Mouse (Mus musculus) kidney, adult 2 months (tissue): ENCODE results near the gene Adcy6. TPM values are rescaled to one million over a fixed set of nuclear protein-coding genes. Genes with fewer than 3 reads are reported as not detected.

Experiments used
- DNase-seq: peaks from one replicate; pipeline ENCODE4 v3.0.0; 2021
- H3K27ac ChIP-seq: fragments of 200-500 bp; 2 replicates; pipeline ENCODE4 v1.5.1; 2012; ENCODE audit warnings: low read depth, low read length, control low read depth, inconsistent platforms; ENCODE audit not compliant: insufficient read depth
- H3K27me3 ChIP-seq: fragments of 200-500 bp; replicated peaks from 2 replicates; pipeline ENCODE4 v1.6.1; 2012; ENCODE audit warnings: mild to moderate bottlenecking, moderate library complexity, low read length, inconsistent platforms; ENCODE audit not compliant: control insufficient read depth, insufficient read depth
- H3K36me3 ChIP-seq: fragments of 200-500 bp; 2 replicates; pipeline ENCODE4 v1.6.1; 2012; ENCODE audit warnings: mild to moderate bottlenecking, moderate library complexity, low read length, inconsistent platforms; ENCODE audit not compliant: control insufficient read depth, insufficient read depth
- H3K4me1 ChIP-seq: fragments of 200-500 bp; 2 replicates; pipeline ENCODE4 v1.6.1; 2011; ENCODE audit warnings: low read length; ENCODE audit not compliant: control insufficient read depth, insufficient read depth
- H3K4me3 ChIP-seq: fragments of 200-500 bp; 2 replicates; pipeline ENCODE4 v1.5.1; 2011; ENCODE audit warnings: mild to moderate bottlenecking, low read depth, low read length, control low read depth; ENCODE audit not compliant: insufficient read depth
- CTCF ChIP-seq: fragments of 200-500 bp; conservative IDR thresholded peaks from 2 replicates; pipeline ENCODE4 v1.5.1; 2011; ENCODE audit warnings: low read depth, mild to moderate bottlenecking, control low read depth, low read length, moderate library complexity, mixed read lengths; ENCODE audit not compliant: insufficient read depth, insufficient read length
- POLR2A ChIP-seq: fragments of 200-500 bp; IDR thresholded peaks from one replicate; pipeline ENCODE4 v1.6.1; 2011; ENCODE audit warnings: low read depth, low read length, control low read depth
- WGBS: fragments of 180-500 bp; shearing (Covaris S2); methylation state at CpG from one replicate; pipeline ENCODE4 v1.1.7; 2018; 5-methylcytosine and 5-hydroxymethylcytosine counted together
- polyA plus RNA-seq: library from polyadenylated mRNA; depleted of rRNA; stranded (reverse); fragments of >200 nt; gene quantifications from 2 replicates; pipeline ENCODE4 v1.2.3, GENCODE M21; 2012

The Adcy6 gene
- polyA plus RNA-seq, 1 experiment: 98.7 TPM

DNA sequence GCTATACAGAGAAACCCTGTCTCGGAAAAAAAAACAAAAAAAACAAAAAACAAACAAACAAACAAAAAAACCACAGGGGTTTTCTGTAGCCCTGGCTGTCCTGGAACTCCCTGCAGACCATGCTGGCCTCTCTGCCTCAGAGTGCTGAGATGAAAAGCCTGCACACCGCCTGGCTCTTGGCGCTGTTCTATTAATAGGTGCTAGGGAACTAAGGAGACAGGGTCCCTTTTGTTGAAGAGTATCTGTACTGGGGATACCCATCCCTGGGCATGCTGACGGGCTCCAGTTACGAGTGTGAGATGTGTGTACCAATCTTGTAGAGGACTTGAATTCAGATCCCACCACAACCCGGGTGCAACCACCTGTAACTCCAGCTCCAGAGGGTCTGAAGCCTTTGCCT is 5.9 kb upstream of the Adcy6 start:
- H3K4me1 ChIP-seq: peaks cover 20% of the 10 kb centered on the region
- no peaks in the 10 kb centered on the region for H3K36me3 ChIP-seq
- TF ChIP-seq CTCF (no peak), POLR2A (no peak)
- H3K27me3 ChIP-seq: no peaks in the 10 kb centered on the region
- WGBS: 80% methylated on average over 6 of the region's 6 CpGs
- no peak for DNase-seq
- H3K4me3 ChIP-seq: no peak overlapping the region
- no peak overlapping the region; the same call in 1 of the 2 replicates for H3K27ac ChIP-seq

DNA sequence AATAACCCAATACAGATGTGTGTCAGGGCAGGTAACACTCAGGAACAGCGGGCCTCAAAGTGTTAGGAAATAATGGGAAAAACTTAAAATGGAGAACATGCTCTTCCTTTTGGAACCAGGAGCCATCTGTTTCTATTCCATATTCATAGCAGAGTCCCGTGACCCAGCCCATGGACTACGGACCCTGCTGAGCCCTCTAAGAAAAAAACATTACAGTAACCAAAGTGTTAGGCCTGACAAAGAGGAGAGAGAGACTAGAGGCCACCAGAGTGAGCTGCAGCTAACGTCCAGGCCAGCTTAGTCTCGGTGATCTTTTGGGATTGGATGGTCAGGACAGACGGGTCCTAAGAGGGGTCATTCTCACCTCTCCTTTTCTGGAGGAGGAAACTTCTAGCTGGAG is 5.1 kb upstream of the Adcy6 start:
- Histone ChIP-seq H3K4me1 (peaks cover 20% of the 10 kb centered on the region), H3K4me3 (no peak overlapping the region), H3K27me3 (no peaks in the 10 kb centered on the region), H3K27ac (peak overlapping the region; percentile 78), H3K36me3 (no peaks in the 10 kb centered on the region)
- 36% methylated on average over 6 of the region's 6 CpGs for WGBS
- DNase-seq: peak; percentile 76
- no peak for TF ChIP-seq CTCF
- no peak for TF ChIP-seq POLR2A

DNA sequence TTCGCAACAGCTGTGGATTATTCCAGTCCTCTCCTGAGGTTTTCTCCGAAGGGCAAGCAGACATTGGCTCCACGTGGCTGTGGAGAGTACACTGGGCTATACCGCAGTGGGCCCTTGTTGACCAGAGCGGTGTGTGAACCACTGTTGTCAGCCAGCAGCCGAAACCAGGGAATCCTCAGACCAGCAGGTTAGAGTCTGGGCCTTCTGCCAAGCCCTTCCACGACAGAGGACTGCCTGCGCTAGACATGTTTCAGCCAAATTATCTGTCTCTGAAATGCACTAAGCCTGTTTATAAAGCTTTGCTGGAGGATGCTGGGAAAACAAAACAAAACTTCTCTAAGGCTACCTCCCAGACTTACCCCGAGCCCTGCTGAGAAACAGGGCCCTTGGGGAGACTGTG is 4.7 kb upstream of the Adcy6 start:
- TF ChIP-seq CTCF (no peak), POLR2A (no peak)
- 33% methylated on average over 9 of the region's 9 CpGs for WGBS
- peak; percentile 83 for DNase-seq

DNA sequence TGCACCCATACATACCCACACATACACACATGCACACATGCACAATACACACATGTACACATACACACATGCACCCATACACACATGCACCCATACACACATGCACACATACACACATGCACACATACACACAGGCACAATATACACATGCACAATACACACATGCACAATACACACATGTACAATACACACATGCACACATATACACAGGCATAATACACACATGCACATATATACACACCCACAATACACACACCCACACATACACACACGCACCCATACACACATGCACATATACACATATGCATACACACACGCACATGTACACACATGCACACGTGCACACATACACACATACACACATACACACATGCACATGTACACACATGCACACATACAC is 2.4 kb upstream of the Adcy6 start:
- Histone ChIP-seq H3K4me3 (no peak overlapping the region), H3K36me3 (no peaks in the 10 kb centered on the region), H3K4me1 (peaks cover 20% of the 10 kb centered on the region), H3K27me3 (no peaks in the 10 kb centered on the region), H3K27ac (no peak overlapping the region)
- DNase-seq: no peak
- WGBS: 98% methylated on average over 3 of the region's 3 CpGs
- TF ChIP-seq POLR2A (no peak), CTCF (no peak)

More for the DNA sequence above, 4.7 kb upstream of the Adcy6 start:
- Histone ChIP-seq H3K27ac (peak overlapping the region; percentile 78), H3K36me3 (no peaks in the 10 kb centered on the region), H3K4me1 (peaks cover 20% of the 10 kb centered on the region), H3K4me3 (no peak overlapping the region), H3K27me3 (no peaks in the 10 kb centered on the region)

DNA sequence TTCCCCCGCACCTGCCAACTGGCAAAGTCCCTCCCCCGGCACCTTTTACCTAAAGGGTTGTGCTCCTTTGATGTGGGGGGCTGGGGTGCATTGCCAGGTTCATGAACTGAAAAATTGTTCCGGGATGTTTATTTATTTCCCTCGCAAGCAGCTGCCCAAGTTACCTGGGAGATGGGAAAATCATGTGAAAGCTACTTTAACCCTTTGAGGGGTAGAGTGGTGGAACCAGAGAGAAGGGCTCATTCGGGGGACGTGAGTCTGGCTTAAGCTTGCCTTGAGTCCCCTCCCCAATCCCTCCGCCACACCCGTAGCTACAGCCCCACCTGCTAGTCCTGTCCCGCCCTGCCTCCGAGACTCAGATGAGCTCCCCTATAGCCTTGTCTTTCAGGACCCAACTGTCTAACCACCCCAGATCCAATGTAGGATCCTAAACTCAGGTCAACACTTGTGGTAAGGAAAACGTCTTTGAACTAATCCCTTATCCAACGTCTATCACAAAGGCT is 306 bp upstream of the Adcy6 start:
- Histone ChIP-seq H3K27ac (peak overlapping the region; percentile 30), H3K36me3 (no peaks in the 10 kb centered on the region), H3K4me3 (peak overlapping the region; percentile 92), H3K4me1 (peaks cover 14% of the 10 kb centered on the region), H3K27me3 (no peaks in the 10 kb centered on the region)
- DNase-seq: no peak
- WGBS: 13% methylated on average over 12 of the region's 12 CpGs
- no peak for TF ChIP-seq CTCF
- TF ChIP-seq POLR2A: no peak

DNA sequence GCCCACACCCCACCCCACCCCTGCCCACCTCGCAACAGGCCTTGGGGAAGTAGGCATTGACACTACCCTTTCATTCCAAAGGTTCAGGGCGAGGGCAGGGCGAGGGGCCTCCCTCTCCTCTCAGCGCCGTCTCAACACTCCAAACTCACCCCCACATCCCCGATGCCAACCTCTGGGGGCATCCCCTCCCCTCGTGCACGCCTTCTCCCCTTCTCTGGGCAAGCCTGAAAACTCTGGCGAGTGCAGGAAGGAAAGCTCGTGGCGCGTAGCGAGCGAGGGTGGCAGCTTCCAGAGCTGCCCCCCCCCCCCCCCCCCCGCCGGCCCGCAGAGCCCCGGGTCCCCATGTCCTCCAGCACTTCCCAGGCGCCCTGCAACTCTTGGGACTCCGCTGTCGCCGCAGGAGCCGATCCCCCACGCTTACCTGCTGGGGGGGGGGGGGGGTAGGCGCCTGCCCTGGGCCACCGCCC is 1.1 kb downstream of the Adcy6 start:
- Histone ChIP-seq H3K27me3 (no peaks in the 10 kb centered on the region), H3K4me1 (peaks cover 4% of the 10 kb centered on the region; the same call in 1 of the 2 replicates), H3K36me3 (no peaks in the 10 kb centered on the region), H3K27ac (peak overlapping the region; percentile 84), H3K4me3 (peak overlapping the region; percentile 92)
- no peak for TF ChIP-seq CTCF
- TF ChIP-seq POLR2A: no peak
- DNase-seq: peak; percentile 36
- under 1% methylated on average over 10 of the region's 26 CpGs for WGBS

DNA sequence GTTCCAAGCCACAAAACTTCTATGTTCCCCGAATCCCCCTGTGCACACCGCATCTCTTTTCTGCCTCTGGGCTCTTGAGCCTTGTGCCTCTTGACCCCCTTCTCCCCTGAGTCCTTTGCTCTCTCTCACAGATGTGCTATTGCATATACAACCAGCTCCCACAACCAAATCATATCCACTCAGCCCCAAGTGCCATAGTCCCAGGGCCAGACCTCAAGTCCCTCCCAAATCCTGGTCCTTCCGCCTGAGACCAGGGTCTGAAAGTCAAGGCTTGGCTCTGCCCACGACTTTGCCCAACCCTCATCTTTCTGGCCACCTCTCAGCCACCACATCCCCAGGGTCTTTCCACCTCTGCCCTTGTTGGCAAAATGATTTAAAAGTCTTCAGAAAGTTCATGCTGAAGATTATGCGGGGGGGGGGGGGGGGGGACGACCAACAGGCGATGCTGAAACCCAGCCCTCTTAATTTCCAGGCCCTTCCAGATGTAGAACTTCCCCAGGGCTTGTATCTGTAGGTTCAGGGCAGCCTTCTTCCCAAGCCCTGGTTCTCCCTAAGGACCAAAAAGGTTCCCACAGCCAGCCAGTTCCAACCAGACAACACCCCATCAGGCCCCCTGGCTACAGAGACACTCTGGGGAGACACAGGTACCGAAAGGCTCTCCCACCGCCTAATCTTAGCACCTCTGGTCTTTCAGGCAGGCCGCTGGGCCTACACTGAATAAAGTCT is 1.7 kb downstream of the Adcy6 start:
- peak; percentile 48 for DNase-seq
- Histone ChIP-seq H3K36me3 (no peaks in the 10 kb centered on the region), H3K27me3 (no peaks in the 10 kb centered on the region), H3K4me1 (peaks cover 9% of the 10 kb centered on the region), H3K27ac (peak overlapping the region; percentile 84), H3K4me3 (peak overlapping the region; percentile 92)
- TF ChIP-seq CTCF: no peak
- 3% methylated on average over 10 of the region's 10 CpGs for WGBS
